Mouse (Mus musculus): ENCODE measurements around the gene Kif24.

- TF ChIP-seq TAL1 (IDR thresholded peaks at IDR 0.05; ENCODE audit: low read length) (no peak), GATA1 (IDR thresholded peaks at IDR 0.05; ENCODE audit: low read length) (no peak)
Measured at GRCm38 (mm10) chr4:41353265-41353664, 111.4 kb downstream of the Kif24 start.
